Mouse (Mus musculus): Measurements from ENCODE around the gene H2-Oa.

H2-Oa gene

GRCm38 (mm10) chr17:34092197-34092875 is at the start of gene H2-Oa:
Gene H2-Oa (plus strand): TSS chr17:34092340.
- peak; percentile 22 to 52 for DNase-seq (ENCODE audit: low spot score in 2 of 2)

DNA sequence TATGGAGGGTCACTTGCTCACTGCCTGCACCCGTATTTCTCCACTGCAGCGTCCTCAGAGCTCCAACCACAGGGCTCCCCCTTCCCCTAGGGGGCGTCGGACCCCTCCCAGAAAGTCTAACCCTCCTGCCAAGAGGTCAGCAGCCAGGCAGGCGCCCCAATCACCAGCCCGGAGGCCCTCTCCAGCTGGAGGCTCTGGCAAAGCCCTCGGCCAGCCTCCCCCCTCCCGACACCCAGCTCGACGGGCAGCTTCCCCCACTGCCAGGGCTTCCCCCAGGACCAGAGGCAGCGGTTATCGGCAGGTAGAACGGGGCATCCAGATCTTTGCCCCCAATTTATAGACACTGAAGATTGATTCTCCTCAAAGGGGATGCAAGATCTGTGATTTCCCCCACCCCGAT is 46.2 kb upstream of the H2-Oa start:
- no peak for DNase-seq (ENCODE audit: low spot score in 2 of 2)

DNA sequence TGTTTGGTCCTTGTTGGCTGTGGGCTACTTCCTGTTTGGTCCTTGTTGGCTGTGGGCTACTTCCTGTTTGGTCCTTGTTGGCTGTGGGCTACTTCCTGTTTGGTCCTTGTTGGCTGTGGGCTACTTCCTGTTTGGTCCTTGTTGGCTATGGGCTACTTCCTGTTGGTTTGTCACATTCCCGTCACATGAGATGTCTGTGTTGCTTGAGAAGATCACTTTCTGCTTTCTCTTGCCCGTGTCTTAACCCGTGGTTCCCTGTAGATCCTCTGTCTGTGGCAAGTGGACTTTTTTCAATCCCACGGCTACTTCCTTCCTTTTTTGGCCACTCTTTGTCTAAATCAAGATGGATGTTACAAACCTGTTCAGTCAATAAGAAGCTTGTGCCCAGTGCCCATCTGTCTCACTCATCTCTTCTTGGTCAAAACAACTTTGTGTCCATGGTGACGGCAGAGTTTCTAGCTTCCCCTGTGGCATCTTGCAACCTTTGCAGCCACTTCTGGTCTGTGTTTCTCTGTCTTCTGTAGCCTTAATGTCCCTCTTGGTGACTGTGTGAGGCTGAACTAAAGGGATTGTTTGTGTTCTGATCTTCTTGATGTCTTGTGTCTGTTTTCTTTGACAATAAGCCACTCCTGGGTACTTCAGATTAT is 44.6 kb upstream of the H2-Oa start:
- DNase-seq (ENCODE audit: low spot score in 2 of 2), result no peak

GRCm38 (mm10) chr17:34057224-34057623 is 34.9 kb upstream of the H2-Oa start:
- no peak for DNase-seq (ENCODE audit: low spot score in 2 of 2)

GRCm38 (mm10) chr17:34068864-34069263 is 23.3 kb upstream of the H2-Oa start:
- DNase-seq (ENCODE audit: low spot score in 2 of 2), result no peak

- no peak for DNase-seq (ENCODE audit: low spot score in 2 of 2)
These were observed 20.0 kb upstream of the H2-Oa start for GRCm38 (mm10) chr17:34072091-34072490.

- peak; percentile 72 to 89 for DNase-seq (ENCODE audit: low spot score in 2 of 2)
These were observed 16.9 kb upstream of the H2-Oa start for GRCm38 (mm10) chr17:34075271-34075670.

DNA sequence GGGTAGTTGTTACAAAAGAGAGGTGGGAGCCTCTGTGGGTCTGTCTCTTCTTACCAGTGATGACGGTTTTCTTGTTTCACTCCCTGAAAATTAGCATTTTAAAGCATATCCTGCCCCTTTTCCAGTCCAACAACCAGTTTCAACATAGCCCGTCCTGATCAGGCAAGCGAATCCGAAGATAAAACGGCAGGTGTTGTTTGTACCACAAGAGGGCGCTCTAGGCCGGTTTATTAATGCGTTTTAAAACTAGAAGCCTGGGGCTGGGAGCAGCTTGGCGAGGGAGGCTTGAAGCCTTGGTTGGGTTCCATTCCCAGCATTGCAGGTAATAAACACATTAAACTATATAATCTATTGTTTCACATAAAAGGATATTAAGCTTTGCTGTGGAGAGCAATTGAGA is 14.6 kb upstream of the H2-Oa start:
- peak; percentile 51 to 82 for DNase-seq (ENCODE audit: low spot score in 2 of 2)

DNA sequence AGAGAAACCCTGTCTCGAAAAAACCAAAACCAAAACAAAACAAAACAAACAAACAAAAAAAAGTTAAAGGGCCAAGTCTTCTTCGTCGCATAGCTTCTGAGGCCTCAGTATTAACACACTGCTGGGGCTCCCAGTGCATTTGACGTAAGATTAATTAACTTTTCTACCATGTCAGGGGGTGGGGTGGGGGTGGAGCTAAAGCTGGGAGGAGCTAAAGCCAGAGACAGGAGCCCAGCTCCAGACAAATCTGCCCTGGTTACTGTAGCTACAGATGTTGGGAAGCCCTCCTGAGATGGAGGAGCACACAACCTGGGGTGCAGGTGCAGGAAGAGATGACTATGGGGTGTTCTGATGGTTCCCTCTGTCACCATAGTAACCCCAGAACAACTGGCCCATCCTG is 14.0 kb upstream of the H2-Oa start:
- DNase-seq (ENCODE audit: low spot score in 2 of 2), result no peak

GRCm38 (mm10) chr17:34079002-34079401 is 13.1 kb upstream of the H2-Oa start:
- no peak for DNase-seq (ENCODE audit: low spot score in 2 of 2)

DNA sequence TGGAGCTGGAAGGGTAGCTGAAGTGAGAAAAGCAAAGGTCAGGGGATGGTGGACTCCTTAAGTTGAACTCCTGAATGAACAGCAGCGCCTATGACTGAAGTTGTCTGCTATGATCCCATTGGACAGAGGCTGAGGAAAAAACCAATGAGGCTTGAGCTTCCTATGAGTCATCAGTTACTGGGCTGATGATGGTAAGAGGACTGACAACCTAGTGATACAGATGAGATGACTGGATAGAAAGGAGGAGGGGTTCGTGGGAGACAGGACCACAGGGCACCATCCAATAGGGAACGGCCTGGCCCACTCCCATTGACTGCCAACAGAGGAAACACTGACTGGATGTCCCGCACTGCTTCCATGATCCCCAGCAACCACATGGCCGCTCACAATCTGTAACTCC is 12.5 kb upstream of the H2-Oa start:
- DNase-seq (ENCODE audit: low spot score in 2 of 2), result no peak

DNA sequence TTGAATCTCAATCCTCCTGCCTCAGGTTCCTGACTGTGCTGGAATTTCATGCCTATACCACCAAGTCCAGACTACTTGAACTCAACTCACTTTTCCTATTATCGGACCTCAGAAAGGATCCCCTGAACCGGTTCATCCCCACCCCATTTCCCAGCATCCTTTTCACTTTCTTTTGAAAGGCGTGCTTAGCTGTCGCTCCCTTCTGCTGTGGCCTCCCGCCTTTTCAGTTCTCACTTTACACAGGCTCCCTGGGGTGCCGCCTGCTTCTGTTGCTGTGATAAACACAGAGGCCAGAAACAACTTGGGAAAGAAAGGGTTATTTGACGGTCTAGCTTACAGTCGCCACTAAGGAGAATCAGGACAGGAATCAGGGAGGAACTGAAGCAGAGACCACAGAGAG is 9.0 kb upstream of the H2-Oa start:
- no peak for DNase-seq (ENCODE audit: low spot score in 2 of 2)

DNA sequence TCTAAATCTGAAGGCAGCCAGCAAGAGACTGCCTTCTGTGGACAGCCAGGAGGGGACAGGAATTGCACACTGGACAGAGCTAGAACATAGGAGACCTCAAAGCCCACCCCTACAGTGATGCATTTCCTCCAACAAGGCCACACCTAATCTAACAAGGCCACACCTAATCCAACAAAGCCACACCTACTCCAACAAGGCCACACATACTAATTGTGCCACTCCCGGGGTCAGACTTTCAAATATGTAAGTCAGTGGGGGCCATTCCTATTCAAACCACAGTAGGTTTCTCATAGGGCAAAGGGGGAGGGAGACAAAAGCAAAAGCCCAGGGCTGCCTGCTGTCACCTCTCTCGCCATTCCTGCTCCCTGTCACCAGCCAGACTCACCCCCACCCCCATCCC is 4.8 kb upstream of the H2-Oa start:
- DNase-seq (ENCODE audit: low spot score in 2 of 2), result no peak

- DNase-seq (ENCODE audit: low spot score in 2 of 2), result no peak
These were observed 4.0 kb upstream of the H2-Oa start for GRCm38 (mm10) chr17:34088124-34088523.

- DNase-seq (ENCODE audit: low spot score in 2 of 2), result peak; percentile 26 to 79
These were observed 1.2 kb upstream of the H2-Oa start for GRCm38 (mm10) chr17:34090923-34091322.

- peak in 1 of 2 experiments; percentile 54 for DNase-seq (ENCODE audit: low spot score in 2 of 2)
These were observed 1.2 kb downstream of the H2-Oa start for GRCm38 (mm10) chr17:34093199-34093874.

DNA sequence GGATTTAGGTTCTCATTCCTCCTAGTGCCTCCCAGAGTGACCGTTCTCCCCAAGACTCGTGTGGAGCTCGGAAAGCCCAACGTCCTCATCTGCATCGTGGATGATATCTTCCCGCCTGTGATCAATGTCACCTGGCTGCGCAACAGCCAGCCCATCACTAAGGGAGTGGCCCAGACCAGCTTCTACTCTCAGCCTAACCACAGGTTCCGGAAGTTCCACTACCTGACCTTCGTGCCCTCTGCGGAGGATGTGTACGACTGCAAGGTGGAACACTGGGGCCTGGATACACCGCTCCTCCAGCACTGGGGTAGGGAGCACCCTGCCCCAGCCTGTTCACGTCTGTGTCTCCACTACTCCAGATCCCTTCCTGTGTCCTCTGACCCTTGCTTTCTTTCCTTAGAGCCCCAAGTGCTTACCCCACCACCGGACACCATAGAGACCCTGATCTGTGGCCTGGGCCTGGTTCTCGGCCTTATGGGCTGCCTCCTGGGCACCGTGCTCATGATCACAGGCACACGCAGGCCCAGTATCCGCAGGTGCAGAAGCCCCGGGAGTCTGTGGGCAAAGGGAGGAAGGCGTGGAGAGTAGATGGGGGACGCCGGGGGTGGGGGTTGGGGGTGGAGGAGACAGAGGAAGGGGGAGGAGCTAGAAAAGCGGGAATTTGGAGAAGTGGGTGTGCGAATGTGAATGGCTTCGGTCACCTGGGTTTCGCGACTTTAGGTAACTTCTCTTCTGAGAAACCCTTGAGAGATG is 2.3 kb downstream of the H2-Oa start:
- no peak for DNase-seq (ENCODE audit: low spot score in 2 of 2)

DNA sequence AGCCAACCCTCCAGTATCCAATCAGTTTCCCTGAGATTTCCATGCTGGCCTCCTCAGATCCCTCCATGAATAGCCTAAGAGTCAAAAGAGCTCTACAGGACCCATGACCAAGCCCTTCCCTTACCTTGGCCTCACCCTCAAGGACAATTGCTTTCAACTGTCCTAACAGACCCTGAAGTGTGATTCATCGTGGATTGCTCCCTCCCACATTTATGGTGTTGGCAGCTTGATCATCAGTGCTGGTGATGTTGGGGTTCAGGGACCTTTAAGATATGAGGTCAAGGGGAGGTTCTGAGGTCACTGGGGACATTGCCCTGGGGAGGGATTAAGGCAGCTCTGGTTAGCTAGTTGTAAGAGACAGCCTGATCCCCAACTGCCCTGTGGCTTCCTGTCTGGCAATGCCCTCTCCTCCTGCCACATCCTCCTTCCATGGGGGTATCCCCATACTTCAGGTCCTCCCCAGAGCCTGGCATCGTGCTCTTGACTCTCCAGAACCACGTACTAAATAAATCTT is 4.4 kb downstream of the H2-Oa start:
- DNase-seq (ENCODE audit: low spot score in 2 of 2), result no peak

GRCm38 (mm10) chr17:34097272-34097671 is 5.1 kb downstream of the H2-Oa start:
- DNase-seq (ENCODE audit: low spot score in 2 of 2), result no peak

DNA sequence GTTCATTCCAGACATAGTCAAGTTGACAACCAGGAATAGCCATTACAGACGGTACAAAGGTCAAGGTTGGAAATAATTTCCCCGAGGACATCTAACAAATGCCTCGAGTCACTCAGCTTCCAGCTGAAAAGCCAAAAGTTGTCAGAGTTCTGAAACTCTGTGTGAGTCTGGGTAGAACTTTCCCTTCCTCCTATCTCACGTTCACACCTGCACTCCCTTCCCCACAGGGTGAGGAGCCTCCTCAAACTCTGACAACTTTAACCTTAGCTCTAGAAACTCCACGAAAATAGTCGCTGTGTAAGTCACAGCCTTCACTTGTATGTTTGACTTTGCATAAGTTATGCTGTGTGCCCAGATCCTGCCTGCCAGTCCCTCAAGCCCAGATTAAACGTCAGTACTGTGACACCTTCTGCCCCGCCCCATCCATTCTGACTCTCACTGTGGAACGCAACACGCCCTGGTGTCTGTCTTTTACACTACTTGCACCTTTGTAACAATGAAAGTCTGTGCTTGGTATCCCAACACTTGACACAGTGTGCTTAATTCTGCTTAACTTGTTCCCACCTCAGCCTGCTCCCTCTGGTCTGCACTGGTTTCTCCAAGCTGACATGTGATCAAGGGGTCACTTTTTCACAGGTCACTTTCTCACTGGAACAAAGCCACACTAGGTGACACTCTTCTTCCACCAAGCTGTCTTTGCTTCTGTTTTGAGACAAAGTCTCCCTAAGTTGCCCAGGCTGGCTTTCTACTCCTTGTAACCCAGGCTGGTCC is 6.8 kb downstream of the H2-Oa start:
- no peak for DNase-seq (ENCODE audit: low spot score in 2 of 2)

- no peak for DNase-seq (ENCODE audit: low spot score in 2 of 2)
These were observed 7.4 kb downstream of the H2-Oa start for GRCm38 (mm10) chr17:34099531-34099930.

All from spleen, postnatal 10 days (tissue).